Mouse (Mus musculus) T-cell, adult 2 months (primary cell): ENCODE measurements around the gene Ubac2.

Source experiments
- DNase-seq: peaks from one replicate; pipeline ENCODE4 v3.0.0; 2022; ENCODE audit warnings: low spot score

Gene Ubac2

GRCm38 (mm10) chr14:122008261-122008660 is 129.8 kb downstream of the Ubac2 start:
- no peak for DNase-seq

DNA sequence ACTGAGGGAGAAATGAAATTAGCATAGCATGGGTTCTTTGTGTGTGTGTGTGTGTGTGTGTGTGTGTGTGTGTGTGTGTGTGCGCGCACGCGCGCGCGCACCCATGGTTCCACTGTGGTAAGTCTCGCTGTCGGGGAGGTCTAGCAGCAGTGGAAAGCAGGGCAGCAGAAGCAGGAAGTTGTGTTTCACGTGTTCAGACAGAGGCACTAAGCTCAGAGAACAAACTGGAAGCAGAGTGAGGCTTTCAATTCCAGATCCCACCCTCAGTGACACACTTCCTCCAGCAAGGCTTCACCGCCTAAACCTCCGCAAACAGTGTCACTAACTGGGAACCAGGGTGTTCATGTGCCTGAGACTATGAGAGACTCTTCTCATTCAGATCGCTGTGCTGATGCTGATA is 131.1 kb downstream of the Ubac2 start:
- peak; percentile 92 for DNase-seq

DNA sequence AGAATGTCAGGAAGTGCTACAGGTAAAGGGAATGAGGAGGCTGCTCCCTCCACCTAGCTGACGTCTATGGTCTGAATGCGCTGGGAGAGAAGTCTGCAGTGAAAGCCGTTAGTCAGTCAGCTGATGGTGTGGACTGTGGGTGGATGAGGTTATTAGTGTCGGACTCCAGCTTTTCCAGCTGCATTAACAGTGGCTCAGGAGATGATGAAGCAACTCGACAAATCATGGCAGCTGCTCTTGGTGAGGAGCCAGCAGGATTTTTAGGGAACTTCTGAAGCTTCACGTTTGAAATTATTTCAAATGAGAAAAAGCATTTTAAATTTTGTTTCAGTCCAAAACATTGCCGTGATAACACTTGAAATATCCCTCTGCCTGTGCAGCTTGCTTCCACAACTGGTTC is 131.9 kb downstream of the Ubac2 start:
- no peak for DNase-seq

- DNase-seq, result peak; percentile 83
Observed at GRCm38 (mm10) chr14:122011768-122012167, 133.3 kb downstream of the Ubac2 start.

- peak; percentile 54 for DNase-seq
Observed at GRCm38 (mm10) chr14:122012193-122012592, 133.8 kb downstream of the Ubac2 start.

DNA sequence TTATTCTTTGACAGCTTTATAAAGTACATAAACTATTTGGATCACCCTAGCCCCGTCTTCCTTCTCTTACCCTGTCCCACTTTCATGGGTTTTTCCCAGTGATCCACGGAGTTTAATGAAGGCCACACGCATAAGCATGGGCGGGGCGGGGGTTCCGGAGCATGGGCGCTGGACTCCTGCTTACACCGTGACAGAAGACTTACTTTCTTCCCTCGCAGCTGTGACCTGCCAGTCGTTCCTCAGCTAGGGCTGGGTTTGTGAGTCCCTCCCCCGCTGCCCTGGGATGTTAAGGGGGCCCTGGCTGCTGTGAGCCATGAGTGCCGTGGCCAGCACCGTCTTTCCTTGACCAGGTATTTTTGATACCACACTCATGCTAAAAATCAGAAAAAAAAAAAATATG is 134.4 kb downstream of the Ubac2 start:
- DNase-seq, result no peak

DNA sequence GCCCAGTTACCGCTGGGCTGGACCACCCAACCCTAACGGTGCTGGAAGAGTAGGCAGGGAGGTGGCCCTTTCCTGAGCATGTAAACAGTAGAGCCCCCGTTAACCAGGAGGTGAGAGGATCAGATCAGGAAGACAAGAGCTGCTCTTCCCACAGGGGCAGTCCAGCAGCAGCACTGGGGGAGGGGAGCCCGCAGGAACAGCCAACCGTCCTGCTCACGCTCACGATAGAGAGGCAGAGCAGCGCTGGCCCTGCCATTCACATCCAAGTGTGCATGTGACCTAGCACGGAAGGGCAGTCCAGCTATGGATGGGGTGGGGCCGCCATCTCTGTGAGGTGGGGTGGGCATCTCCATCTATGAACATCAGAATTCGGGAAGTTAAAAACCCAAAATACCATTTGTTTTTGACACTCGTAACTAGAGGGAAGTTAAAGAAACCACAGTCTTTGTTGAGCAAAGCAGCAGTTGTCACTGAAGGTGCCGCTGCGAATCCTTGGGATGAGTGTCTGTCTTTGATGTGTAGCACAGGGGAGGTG is 135.1 kb downstream of the Ubac2 start:
- DNase-seq, result peak; percentile 75

DNA sequence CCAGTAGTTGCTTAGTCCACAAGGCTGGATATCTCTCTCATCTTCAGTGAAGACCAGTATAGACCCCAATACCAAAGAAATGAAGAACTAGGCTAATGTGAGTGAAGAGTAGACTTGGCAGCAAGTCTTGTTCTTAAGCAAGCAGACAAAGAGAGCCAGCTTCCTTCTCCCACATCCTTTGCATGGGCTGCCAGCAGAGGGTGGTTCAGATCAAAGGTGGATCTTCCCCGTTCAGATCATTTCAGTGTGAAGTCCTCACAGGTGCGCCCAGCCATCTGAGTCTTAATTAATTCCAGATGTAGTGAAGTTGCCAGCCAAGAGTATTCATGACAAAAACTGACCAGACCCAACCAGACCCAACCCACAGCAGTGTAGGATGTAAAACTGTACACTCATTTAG is 139.5 kb downstream of the Ubac2 start:
- peak; percentile 58 for DNase-seq

GRCm38 (mm10) chr14:122019389-122019788 is 141.0 kb downstream of the Ubac2 start:
- no peak for DNase-seq

DNA sequence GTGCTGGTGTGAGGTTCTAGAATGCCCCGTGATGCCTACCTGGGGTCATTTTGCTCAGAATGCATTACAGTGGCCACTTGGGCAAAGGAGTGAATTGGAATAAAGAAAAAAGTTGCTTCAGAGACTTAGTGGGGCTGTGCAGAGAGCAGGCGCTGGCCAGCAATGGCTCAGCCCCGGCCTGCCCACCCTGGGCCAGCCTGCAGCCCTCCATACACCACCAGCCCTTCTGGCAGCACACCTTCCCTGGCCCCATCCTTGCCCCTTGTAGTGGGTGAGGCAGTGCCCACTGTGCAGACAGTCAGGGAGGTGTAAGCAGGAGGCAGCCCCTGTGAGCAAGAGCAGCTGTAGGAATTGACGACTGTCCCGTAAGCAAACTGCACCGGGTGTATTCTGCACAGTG is 142.1 kb downstream of the Ubac2 start:
- no peak for DNase-seq

DNA sequence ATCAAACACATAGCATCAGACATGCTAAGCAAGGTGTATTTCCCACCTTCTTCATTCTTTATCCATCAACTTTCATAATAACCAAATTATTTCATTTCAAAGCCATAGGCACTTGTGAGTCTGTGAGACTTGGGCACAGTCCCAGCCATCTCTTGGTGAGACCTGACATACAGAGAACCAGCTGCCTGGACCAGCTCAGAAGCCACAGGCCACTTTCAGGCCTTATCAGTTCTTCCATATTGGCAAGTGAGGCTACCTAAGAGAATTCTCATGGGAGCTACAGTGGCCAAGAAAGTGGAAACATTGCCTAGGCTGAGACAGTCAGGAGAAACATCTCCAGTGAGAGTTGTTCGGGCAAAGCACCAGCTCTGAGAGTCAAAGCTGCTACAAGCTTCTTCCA is 144.6 kb downstream of the Ubac2 start:
- no peak for DNase-seq

- DNase-seq, result no peak
Observed at GRCm38 (mm10) chr14:122023928-122024327, 145.5 kb downstream of the Ubac2 start.

DNA sequence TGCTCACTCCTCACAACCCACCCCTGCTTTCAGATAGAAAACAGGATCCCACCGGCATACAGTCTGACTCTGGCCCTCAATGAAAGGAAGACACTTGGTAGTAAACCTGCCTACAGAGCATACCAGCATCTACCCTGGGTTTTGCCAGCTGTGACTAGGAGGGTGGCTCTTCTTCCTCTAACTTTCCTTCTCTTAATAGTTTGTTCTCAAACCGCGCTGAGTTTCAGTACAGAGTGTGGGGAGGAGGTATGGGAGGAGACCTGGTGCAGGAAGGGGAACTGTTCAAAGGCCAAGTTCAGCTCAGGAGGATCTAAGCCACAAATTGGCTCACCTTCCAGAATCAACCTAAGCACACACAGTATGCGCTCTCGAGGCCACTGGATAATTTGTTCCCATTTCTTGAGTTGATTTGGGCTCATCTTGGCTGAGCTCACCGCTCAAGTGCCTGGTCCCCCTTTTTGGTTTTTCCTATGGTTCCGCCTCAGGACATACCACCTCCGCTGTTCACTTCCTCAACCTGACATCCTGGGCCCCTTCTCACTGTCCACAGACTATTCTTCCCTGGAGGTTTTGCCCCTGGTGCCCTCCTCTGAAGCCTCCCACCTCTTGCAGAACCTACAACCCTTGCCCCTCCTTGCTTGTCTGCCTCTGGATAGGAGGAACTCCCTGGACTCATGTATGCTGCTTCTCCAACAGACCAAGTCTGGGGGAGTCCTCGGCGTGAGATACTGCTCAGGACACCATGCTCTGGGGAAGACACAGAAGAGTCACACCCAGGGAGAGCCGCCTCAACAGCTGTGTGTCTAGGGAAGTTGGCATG is 150.7 kb downstream of the Ubac2 start:
- DNase-seq, result peak; percentile 79

DNA sequence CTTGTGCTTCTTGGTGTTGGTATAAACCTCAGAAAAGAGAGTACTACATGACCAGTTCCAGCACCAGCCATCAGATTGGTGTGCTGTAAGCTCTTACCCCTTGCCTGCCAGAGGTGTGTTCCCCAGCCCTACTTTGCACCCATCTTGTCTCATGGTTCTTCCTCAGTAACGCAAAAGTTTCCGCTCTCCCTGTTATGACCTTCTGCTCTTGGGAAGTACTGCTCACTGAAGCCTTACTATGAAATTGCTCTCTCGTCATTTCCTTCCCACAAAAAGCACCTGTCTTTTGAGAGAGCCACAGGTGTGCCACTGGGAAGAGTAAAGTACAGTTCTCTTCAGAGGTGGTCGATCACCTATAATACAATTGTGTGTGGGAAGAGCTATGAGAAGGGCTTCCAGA is 151.4 kb downstream of the Ubac2 start:
- DNase-seq, result no peak

DNA sequence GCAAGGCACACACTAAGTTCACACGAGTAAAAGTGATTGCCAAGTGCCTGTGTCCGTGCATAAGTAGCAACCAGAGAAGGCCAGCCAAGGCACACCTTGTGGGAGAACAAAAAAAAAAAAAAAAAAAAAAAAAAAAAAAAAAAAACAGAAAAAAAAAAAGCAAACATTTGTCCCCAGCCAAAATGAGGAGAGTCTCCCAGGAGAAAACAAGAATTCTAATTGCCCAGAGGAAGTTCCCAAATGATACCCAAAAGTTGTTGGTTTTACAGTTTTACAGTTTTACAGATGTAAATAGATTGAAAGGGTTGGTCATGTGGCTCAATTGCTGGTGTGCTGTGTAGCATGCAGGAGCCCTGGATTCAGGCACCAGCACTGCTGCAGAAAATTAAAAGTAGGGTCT is 153.6 kb downstream of the Ubac2 start:
- DNase-seq, result no peak

DNA sequence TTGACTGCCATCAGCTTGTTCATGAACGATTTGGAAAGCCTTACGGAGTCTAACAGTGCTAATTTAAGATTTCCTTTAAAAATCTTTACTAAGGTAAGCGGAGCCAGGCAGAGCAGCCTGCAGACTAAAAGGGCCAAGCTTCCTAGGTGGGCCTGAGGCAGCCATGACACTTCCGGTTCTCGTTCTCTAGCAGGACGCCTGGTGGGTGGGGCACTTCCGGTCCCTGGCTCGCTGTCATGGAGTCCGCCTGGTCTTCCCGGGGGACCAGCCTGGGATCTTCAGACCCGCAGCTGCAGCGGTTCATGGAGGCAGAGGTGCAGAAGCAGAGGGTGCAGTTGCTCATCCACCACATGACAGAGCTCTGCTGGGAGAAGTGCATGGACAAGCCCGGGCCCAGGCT is 156.0 kb downstream of the Ubac2 start, which contains the start of gene Timm8a2:
Timm8a2 (plus strand) TSS at position 224 of the 400 bp plus-strand sequence.
- DNase-seq, result no peak

DNA sequence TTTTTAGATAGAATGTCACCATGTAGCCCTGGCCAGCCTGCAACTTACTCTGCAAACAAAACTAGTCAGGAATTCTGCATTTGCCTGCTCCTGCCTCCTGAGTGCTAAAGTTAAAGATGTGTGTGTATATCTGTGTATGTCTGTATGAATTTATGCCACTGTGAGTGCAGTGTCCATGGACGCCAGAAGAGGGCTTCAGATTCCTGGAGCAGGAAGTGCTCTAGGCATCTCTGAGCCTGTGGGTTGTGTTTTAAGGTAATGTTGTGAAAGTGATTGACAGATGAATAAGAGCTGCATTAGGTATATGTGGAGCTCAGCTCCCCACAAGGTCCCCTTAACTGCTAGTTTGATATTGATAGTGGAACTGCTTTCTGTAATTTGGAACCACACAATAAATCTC is 156.8 kb downstream of the Ubac2 start:
- no peak for DNase-seq

DNA sequence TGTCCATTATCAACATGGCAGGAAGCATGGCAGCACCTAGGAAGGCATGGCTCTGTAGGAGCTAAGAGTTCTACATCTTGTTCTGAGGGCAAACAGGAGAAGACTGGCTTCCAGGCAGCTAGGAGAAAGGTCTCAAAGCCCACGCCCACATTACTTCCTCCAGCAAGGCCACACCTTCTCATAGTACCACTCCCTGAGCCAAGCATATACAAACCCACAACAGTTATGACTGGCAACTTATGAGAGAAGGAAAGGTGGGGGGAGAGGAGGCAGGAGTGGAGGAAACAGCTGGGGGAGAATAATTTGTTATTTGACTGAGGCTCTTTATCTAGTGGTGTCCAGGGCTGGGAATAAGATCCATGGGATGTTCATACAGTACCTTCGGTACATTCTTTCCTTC is 157.4 kb downstream of the Ubac2 start:
- peak; percentile 49 for DNase-seq

DNA sequence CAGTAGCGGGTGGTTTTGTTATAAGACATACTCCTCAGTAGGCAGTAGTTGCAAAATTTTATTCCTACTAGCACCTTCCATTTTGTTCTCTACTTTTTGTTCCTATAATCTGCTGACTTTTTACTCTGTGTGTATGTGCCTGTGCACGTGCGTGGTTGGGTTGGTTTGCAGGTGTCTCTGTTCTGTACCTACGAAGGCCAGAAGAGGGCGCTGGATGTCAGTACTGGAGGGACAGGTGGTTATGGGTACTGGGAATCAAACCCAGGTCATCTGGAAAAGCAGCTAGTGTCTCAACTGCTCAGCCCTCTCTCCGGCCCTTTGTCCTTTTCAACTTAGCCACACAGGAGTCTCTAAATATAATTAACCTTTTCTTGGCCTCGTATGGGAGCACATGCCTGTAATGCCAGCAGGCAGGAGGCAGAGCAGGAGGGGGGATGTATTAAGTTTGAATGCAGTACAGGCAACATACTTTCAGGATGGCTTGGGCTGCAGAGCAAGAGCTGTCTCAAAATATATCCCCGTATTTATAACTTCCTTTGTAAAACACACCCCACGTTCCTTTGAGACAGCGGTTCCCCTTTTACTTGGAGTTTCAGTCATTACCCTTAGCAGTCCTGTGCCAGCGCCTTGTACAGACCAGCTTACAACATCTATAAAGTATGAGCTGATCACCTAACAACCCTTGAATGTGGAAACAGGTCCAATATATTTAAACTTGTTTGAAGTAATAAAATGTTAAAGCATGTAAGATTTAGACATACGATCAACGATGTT is 160.6 kb downstream of the Ubac2 start:
- no peak for DNase-seq

DNA sequence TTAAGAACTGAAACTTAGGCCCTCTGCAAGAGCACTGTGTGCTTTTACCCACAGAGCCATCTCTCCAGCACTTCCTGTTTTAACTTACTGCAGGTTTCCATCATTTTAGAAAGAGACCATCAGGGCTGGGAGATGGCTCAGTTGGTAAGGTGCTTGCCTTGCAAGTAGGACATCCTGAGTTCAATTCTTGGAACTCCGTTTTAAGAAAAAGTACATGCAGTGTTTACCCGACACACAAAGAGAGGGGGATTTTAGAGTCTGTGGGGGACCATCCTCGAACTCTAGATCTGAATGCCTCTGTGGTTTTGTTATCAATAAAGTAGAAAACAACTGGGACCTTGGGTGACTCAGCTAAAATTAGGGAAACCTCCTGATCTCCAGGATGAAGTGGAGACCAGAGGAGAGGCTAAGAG is 163.0 kb downstream of the Ubac2 start:
- no peak for DNase-seq

GRCm38 (mm10) chr14:122042142-122042694 is 163.8 kb downstream of the Ubac2 start:
- no peak for DNase-seq

GRCm38 (mm10) chr14:122047784-122048183 is 169.4 kb downstream of the Ubac2 start:
- no peak for DNase-seq

DNA sequence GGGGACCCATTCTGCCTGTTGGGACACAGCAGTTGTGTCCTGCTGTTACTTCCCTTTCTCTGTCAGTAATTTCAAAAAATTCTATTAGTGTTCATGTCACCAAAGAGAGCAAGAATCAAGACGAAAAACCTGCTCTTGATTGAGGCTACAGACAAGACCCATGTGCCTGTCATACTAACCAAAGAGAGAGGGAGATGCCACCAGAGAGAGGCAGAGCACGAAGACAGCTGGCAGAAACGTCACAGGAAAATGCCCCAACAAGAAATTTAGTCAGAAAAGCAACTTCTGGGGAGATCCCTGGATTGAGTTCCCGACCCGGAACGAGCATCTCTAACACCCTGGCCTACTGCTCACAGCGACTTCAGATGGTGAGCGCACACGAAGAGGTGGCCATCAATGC is 170.4 kb downstream of the Ubac2 start:
- no peak for DNase-seq
